Mouse (Mus musculus) spleen, embryonic (tissue): ENCODE measurements around the gene Trim32.

Experiments used
- CTCF ChIA-PET: fragments of 350-600 bp; sonication (Branson Sonifier 250); formaldehyde crosslinking; loops from one replicate; lab custom pipeline; 2022; lab: Charles Lee

The Trim32 gene

GRCm38 (mm10) chr4:65604504-65605150 is at the start of gene Trim32:
TSS of gene Trim32 (plus strand) at chr4:65604986.
- CTCF ChIA-PET = no interaction called here

GRCm38 (mm10) chr4:65565493-65565892 is 39.3 kb upstream of the Trim32 start:
- CTCF ChIA-PET = no interaction called here

- CTCF ChIA-PET = no interaction called here
These were observed 24.5 kb upstream of the Trim32 start for GRCm38 (mm10) chr4:65580254-65580653.

GRCm38 (mm10) chr4:65586947-65587346 is 17.8 kb upstream of the Trim32 start:
- CTCF ChIA-PET = no interaction called here

DNA sequence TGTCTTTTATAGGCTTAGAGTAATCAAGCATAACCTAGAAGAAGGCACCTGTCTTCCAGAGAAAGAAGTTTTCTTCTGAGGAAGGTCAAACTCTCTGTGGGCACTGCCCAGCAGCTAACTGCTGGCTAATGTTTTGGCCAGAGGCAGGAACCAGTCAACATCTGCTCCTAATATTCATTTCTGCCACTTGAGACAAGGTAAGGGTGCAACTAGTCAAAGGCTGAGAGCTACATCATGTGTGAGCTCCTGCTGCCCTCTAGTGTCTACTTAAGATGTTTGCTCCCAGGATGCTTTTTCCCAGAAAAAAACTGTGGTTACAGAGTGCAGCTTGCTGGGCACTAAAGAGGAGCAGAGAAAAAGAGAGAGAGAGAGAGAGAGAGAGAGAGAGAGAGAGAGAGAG is 15.0 kb upstream of the Trim32 start:
- CTCF ChIA-PET = no interaction called here

DNA sequence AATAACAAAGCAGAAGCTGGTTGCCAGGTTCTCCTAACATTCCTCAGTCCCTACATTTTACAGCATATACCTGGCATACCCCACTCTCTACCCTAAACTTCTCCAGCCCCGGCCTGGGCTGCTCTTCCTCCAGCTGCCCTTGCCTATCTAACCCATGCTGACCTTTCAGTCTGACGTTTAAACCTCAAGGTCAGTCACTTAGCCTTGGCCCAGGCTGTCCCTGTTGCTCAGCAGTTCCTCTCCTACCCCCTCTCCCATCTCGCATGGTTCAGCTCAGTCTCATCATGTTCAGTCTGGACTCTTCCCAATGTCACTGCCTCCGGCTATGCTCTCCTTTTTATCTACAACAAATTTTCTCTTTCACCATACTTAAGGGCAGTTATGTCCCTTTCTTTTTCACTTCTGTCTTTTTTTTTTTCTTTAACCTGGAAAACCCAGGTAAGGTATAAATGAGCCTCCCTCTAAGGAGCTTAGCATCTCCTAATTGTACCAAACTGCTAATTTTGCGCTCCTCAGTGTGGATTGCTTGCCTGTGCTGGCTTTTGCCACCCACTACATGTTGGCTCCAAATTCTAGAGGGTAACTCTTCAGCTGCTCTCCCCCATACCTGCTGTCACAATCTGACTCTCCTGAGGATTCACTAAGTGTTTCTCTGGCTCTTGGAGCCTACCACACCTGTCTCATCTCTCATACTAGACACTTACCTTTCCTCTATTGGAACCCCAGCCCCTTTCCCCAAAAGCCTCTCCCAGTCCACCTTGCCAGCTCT is 10.0 kb upstream of the Trim32 start:
- CTCF ChIA-PET = no interaction called here

DNA sequence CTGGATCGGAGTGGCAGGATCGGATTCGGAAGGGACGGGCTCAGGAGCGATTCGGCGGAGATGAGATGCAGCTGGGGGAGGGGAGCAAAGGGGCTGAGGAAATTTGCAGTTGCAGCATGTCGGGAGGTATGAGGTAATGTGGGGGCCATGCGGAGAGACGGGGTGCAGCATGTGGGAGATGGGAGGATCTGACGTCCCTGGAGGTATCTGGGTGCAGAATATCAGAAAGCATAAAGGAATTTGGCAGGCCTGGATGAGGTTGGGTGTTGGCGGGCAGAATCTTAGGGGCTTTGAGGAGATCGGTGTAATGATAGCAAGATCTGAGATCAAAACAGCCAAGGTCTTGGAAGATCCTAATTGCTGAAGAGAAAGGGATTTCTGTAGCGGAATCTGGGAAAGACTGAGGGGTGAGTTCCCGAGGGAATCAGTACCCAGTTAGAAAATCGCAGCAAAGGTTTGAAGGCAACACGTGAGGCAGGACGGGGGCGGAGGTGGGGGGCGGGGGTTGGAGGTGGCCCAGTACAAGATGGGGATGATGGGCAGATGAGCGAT is 441 bp downstream of the Trim32 start:
- CTCF ChIA-PET = no interaction called here

- CTCF ChIA-PET = no interaction called here
These were observed 2.4 kb downstream of the Trim32 start for GRCm38 (mm10) chr4:65607184-65607631.

DNA sequence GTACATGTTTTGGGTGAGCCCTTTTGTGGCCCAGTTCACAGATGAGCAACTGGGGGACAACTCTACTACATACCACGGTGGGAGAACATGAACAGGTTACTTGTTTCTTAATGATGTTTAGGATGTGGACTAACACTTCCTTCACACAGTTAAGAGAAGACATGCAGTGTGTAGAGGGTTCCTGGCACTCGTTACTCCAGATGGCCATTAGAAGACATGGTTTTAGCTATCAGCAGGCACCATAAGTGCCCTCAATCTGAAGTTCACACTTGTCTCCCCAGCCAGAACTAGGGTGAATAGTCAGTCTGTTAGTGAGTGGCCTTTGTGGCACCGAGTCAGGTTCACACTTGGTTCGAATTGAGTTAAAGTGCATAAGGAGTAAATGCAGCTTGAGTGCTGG is 3.3 kb downstream of the Trim32 start:
- CTCF ChIA-PET = no interaction called here

DNA sequence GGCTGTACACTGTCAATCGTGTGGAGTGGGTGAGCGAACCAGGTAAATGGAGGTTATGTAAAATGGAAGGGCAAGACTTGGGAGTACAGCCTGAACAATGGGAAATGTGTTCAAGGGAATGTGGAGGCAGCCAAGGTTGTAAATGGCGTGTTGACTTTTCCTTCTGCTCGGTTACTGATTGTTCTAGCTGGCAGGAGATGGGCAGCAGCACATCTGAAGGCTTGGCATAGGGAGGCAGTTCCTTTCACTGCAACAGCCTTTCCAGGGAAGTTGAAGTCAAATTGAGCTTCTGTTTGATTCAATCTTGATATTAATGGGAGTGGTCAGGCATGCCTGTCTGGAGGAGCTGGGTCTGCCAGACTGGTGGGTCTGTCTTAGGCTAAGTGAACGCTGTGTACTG is 5.5 kb downstream of the Trim32 start:
- CTCF ChIA-PET = no interaction called here

DNA sequence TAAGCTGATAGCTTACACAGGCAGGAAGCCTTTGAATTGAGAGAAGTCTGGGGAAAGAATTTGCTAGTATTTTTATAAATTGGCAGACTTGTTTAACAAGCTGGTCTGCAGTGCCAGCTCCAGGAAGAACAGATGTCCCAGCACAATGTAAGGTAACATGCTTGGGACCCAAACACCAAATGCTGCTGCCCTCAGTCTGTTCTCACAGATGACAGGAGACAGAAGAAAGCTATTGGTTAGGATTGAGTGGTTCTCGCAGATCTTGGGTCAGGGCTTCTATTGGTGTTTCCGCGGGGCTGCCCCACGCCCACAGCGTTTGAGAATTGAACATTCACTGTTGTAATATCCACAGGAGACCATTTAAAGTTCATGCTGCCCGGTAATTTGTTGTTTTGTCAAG is 6.1 kb downstream of the Trim32 start:
- CTCF ChIA-PET = no interaction called here

- CTCF ChIA-PET = no interaction called here
These were observed 8.3 kb downstream of the Trim32 start for GRCm38 (mm10) chr4:65613135-65613534.

DNA sequence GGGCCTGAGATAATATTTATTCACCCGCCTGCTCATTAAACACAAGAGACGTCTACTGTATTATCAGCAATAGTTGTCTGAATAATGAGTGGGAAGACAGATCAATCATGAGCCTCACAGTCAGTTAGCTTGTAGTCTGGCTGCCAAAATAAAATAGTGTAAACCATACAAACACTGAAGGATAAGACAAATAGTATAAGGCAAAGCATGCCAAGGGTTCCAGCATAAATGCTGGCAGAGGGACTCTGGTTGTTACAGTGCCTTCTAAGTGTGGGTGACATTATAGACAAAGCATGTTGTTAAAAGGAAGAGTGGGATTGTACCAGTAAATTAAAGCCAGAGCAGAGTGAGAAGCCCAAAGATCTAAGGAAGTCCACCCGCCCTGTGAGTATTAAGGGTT is 15.3 kb downstream of the Trim32 start:
- CTCF ChIA-PET = no interaction called here

DNA sequence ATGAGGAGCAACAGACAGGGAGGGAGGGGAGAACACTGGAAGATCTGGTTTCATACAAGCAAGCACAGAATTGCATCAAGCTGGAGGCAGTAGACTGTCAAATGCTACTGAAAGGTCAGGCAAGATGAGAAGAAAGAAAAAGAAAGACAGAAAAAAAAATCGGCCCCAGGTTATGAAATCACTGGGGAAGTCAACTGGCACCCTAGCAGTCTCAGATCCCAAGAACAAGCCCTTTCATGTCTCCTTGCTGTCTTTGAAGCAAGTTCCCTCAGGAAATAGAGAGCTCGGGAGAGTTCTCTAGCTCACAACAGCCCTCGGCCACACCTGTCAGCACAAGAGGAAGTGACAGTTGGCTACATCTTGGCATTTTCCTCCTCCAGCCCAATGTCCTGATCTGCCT is 33.4 kb downstream of the Trim32 start:
- CTCF ChIA-PET = interaction anchor here (0.6 kb wide), 1 partner anchor 16 kb away, joined by 3 read pairs; no protein-coding TSS in a partner anchor

GRCm38 (mm10) chr4:65642611-65643010 is 37.8 kb downstream of the Trim32 start:
- CTCF ChIA-PET = no interaction called here

DNA sequence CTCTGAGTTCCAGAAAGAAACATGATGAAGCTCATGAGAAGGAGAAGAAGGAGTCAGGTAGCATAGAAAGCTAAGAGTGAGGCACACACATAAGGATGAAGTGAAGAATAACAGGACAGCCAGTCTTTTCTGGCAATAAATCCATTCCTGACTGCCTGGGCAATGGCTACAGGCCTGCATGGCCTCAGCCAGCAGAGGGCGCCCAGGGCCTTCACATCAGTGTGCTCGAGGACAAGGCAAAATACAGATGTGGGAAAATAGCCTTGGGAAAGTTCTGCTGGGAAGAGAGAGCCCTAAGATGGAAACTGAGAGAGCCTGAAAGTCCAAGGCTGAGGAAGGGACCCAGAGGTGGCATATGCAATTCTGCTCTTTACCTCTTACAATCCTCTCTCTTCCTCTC is 49.9 kb downstream of the Trim32 start:
- CTCF ChIA-PET = interaction anchor here (0.7 kb wide), 1 partner anchor 17 kb away, joined by 3 read pairs; no protein-coding TSS in a partner anchor

- CTCF ChIA-PET = no interaction called here
These were observed 58.4 kb downstream of the Trim32 start for GRCm38 (mm10) chr4:65663176-65663575.
